Mouse (Mus musculus) thymus, adult 2 months (tissue): Measurements from ENCODE around the gene Steap3.
"Not testable (repeated sequence)": the region's sequence is repeated elsewhere in the genome, so short reads cannot be mapped to it uniquely, and the experiment has no call there.

ENCODE experiments used
- CTCF ChIP-seq: fragments of 200-500 bp; IDR thresholded peaks from 2 replicates; pipeline ENCODE4 v1.5.1; 2012; ENCODE audit warnings: mild to moderate bottlenecking, control low read depth, low read length, moderate library complexity, borderline replicate concordance; ENCODE audit not compliant: control insufficient read depth, poor library complexity, insufficient read depth; ENCODE audit errors: extremely low read depth
- POLR2A ChIP-seq: fragments of 200-500 bp; IDR thresholded peaks from 2 replicates; pipeline ENCODE4 v1.6.1; 2012; ENCODE audit warnings: mild to moderate bottlenecking, low read length, control low read depth, moderate library complexity; ENCODE audit not compliant: control insufficient read depth, poor library complexity, insufficient read depth; ENCODE audit errors: extremely low read depth

DNA sequence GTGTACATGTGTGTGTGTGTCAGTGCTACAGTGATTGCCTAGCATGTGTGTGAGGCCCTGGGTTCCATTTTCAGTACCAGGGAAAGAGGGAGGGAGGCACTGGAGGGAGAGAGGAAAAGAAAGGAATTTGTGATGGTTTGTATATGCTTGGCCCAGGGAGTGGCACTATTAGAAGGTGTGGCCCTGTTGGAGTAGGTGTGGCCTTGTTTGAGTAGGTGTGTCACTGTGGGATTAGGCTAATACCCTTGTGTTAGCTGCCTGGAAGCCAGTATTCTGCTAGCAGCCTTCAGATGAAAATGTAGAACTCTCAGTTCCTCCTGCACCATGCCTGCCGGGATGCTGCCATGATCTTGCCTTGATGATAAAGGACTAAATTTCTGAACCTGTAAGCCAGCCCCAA lies 3.6 kb upstream of the Steap3 start:
- TF ChIP-seq POLR2A, CTCF: not testable (repeated sequence)
